Mouse (Mus musculus) olfactory bulb, adult 2 months (tissue): ENCODE measurements around the gene Rasa3.

Source experiments
- CTCF ChIP-seq: fragments of 200-500 bp; IDR thresholded peaks from 2 replicates; pipeline ENCODE4 v1.5.1; 2012; ENCODE audit warnings: low read depth, mild to moderate bottlenecking, low read length, moderate library complexity; ENCODE audit not compliant: insufficient read depth
- POLR2A ChIP-seq: fragments of 200-500 bp; IDR thresholded peaks from 2 replicates; pipeline ENCODE4 v1.6.1; 2012; ENCODE audit warnings: mild to moderate bottlenecking, low read depth, low read length, moderate library complexity; ENCODE audit not compliant: insufficient read depth

DNA sequence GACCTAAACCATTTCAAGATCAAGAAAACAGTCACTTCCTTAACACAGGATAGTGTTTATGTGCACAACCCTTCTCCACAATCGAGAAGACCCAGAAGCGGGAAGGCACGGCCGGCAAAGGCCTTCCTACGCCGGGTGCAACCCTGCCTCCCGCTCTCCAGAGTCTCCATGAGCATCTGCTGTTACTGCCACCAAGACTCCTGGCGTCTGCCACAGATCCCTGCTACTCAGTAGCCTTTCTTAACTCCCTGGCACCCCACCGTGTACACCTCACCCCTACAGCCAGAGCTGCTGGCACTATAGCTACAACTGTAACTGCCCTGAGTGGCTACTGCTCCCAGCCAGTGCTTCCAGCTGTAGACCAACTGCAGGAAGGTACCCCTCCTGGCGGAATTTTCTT lies 51.3 kb downstream of the Rasa3 start:
- no peak for TF ChIP-seq CTCF
- TF ChIP-seq POLR2A = no peak
